Mouse (Mus musculus): ENCODE results near the gene Slc1a3.

Slc1a3 gene

GRCm38 (mm10) chr15:8602362-8602761 is 108.2 kb downstream of the Slc1a3 start:
- DNase-seq: no peak

- no peak for DNase-seq
These were observed 109.0 kb downstream of the Slc1a3 start for GRCm38 (mm10) chr15:8601312-8602146.

- DNase-seq: no peak
These were observed 114.1 kb downstream of the Slc1a3 start for GRCm38 (mm10) chr15:8596375-8596900.

- peak in 1 of 2 experiments; percentile 22 for DNase-seq
These were observed 115.3 kb downstream of the Slc1a3 start for GRCm38 (mm10) chr15:8595226-8595625.

- DNase-seq: peak; percentile 81 to 82
These were observed 121.0 kb downstream of the Slc1a3 start for GRCm38 (mm10) chr15:8589503-8590116.

GRCm38 (mm10) chr15:8588065-8588464 is 122.5 kb downstream of the Slc1a3 start:
- DNase-seq: no peak

GRCm38 (mm10) chr15:8586822-8587281 is 123.7 kb downstream of the Slc1a3 start:
- no peak for DNase-seq

All from B cell, adult 2 months (primary cell).